Mouse (Mus musculus) heart, embryonic 15.5 days (tissue): Measurements from ENCODE around the gene Rbm7. TPM values are rescaled to one million over a fixed set of nuclear protein-coding genes. Genes with fewer than 3 reads are reported as not detected.
A peak's percentile ranks its signal among the peaks of the same experiment; 100 is the strongest.

Experiments
- ATAC-seq: fragments of 200-750 bp; cut with Nextera tagmentation; replicated peaks from 2 replicates; pipeline ENCODE4 v1.8.0; 2017; ENCODE audit warnings: low read depth, moderate TSS enrichment; ENCODE audit not compliant: insufficient number of reproducible peaks, insufficient read depth, low FRiP score
- H3K27ac ChIP-seq: fragments of 300-500 bp; sonication (generic); 2 replicates; pipeline ENCODE4 v1.5.1; 2015; ENCODE audit warnings: mild to moderate bottlenecking, inconsistent platforms
- H3K27me3 ChIP-seq: fragments of 300-500 bp; sonication (generic); 2 replicates; pipeline ENCODE4 v1.6.1; 2015; ENCODE audit warnings: inconsistent platforms
- H3K36me3 ChIP-seq: fragments of 300-500 bp; sonication (generic); 2 replicates; pipeline ENCODE4 v1.6.1; 2015; ENCODE audit warnings: mild to moderate bottlenecking, inconsistent platforms
- H3K4me1 ChIP-seq: fragments of 300-500 bp; sonication (generic); replicated peaks from 2 replicates; pipeline ENCODE4 v1.6.1; 2015; ENCODE audit warnings: inconsistent platforms
- H3K4me2 ChIP-seq: fragments of 300-500 bp; sonication (generic); 2 replicates; pipeline ENCODE4 v1.6.1; 2015; ENCODE audit warnings: inconsistent platforms, mild to moderate bottlenecking, moderate library complexity
- H3K4me3 ChIP-seq: fragments of 300-500 bp; sonication (generic); 2 replicates; pipeline ENCODE4 v1.5.1; 2015; ENCODE audit warnings: mild to moderate bottlenecking, inconsistent platforms
- H3K9ac ChIP-seq: fragments of 300-500 bp; sonication (generic); 2 replicates; pipeline ENCODE4 v1.6.1; 2015; ENCODE audit warnings: mild to moderate bottlenecking, inconsistent platforms
- H3K9me3 ChIP-seq: fragments of 300-500 bp; sonication (generic); replicated peaks from 2 replicates; pipeline ENCODE4 v1.6.1; 2016; ENCODE audit warnings: inconsistent platforms
- WGBS: fragments of 180-500 bp; shearing (Covaris S2); methylation state at CpG from one replicate; pipeline ENCODE4 v1.1.7; 2015; ENCODE audit warnings: mixed read lengths; 5-methylcytosine and 5-hydroxymethylcytosine counted together
- polyA plus RNA-seq: library from polyadenylated mRNA; unstranded; fragments of >200 nt; fragmentation: Nextera tagmentation; extraction: Ambion mirVana; gene quantifications from 2 replicates; pipeline ENCODE4 v1.2.1, GENCODE M21; 2015

The Rbm7 gene
- polyA plus RNA-seq, 1 experiment from 2014 or later = 79.7 TPM

GRCm38 (mm10) chr9:48517372-48518130 lies 22.5 kb upstream of the Rbm7 start:
- ATAC-seq = no peak
- H3K27ac ChIP-seq = no peak overlapping the region
- no peaks in the 10 kb centered on the region for H3K36me3 ChIP-seq
- H3K4me2 ChIP-seq = no peak overlapping the region
- H3K9me3 ChIP-seq = no peaks in the 10 kb centered on the region
- no peaks in the 10 kb centered on the region for H3K27me3 ChIP-seq
- no peak overlapping the region for H3K4me3 ChIP-seq
- no peak overlapping the region for H3K9ac ChIP-seq
- 79% methylated on average over 19 of the region's 19 CpGs for WGBS
- H3K4me1 ChIP-seq = peaks cover 12% of the 10 kb centered on the region

GRCm38 (mm10) chr9:48516615-48517371 lies 21.7 kb upstream of the Rbm7 start:
- Histone ChIP-seq H3K4me1 (peaks cover 12% of the 10 kb centered on the region), H3K9ac (no peak overlapping the region), H3K9me3 (no peaks in the 10 kb centered on the region), H3K4me3 (no peak overlapping the region), H3K27me3 (no peaks in the 10 kb centered on the region), H3K4me2 (no peak overlapping the region), H3K36me3 (no peaks in the 10 kb centered on the region), H3K27ac (peak overlapping the region; percentile 76)
- ATAC-seq = no peak
- 81% methylated on average over 11 of the region's 11 CpGs for WGBS

- Histone ChIP-seq H3K36me3 (no peaks in the 10 kb centered on the region), H3K9me3 (no peaks in the 10 kb centered on the region), H3K4me3 (no peak overlapping the region), H3K27ac (peak overlapping the region; percentile 76), H3K27me3 (no peaks in the 10 kb centered on the region), H3K9ac (no peak overlapping the region), H3K4me2 (no peak overlapping the region), H3K4me1 (peaks cover 12% of the 10 kb centered on the region)
- ATAC-seq = peak; percentile 92
- WGBS = 13% methylated on average over 1 of the region's 1 CpGs
Measured at GRCm38 (mm10) chr9:48515332-48515731, 20.2 kb upstream of the Rbm7 start.

GRCm38 (mm10) chr9:48510134-48510533 lies 15.0 kb upstream of the Rbm7 start:
- no peak for ATAC-seq
- no peak overlapping the region for H3K4me2 ChIP-seq
- H3K36me3 ChIP-seq = no peaks in the 10 kb centered on the region
- peaks cover 4% of the 10 kb centered on the region; the same call in 1 of the 2 replicates for H3K4me1 ChIP-seq
- no peak overlapping the region for H3K27ac ChIP-seq
- no peaks in the 10 kb centered on the region for H3K27me3 ChIP-seq
- H3K4me3 ChIP-seq = no peak overlapping the region
- no peak overlapping the region for H3K9ac ChIP-seq
- no peaks in the 10 kb centered on the region for H3K9me3 ChIP-seq
- WGBS = 78% methylated on average over 5 of the region's 5 CpGs

- WGBS = 56% methylated on average over 8 of the region's 8 CpGs
Measured at GRCm38 (mm10) chr9:48504741-48505365, 9.8 kb upstream of the Rbm7 start.

GRCm38 (mm10) chr9:48503001-48503400 lies 7.9 kb upstream of the Rbm7 start:
- Histone ChIP-seq H3K4me2 (no peak overlapping the region), H3K4me1 (no peaks in the 10 kb centered on the region), H3K27ac (no peak overlapping the region), H3K9ac (no peak overlapping the region), H3K27me3 (peaks cover 12% of the 10 kb centered on the region; the same call in 1 of the 2 replicates), H3K36me3 (no peaks in the 10 kb centered on the region), H3K4me3 (no peak overlapping the region), H3K9me3 (no peaks in the 10 kb centered on the region)
- WGBS = 64% methylated on average over 2 of the region's 2 CpGs
- no peak for ATAC-seq

More at GRCm38 (mm10) chr9:48504741-48505365, 9.8 kb upstream of the Rbm7 start:
- Histone ChIP-seq H3K9me3 (no peaks in the 10 kb centered on the region), H3K4me2 (no peak overlapping the region), H3K27me3 (peaks cover 7% of the 10 kb centered on the region; the same call in 1 of the 2 replicates), H3K36me3 (no peaks in the 10 kb centered on the region), H3K4me3 (no peak overlapping the region), H3K27ac (no peak overlapping the region), H3K9ac (no peak overlapping the region), H3K4me1 (no peaks in the 10 kb centered on the region)
- ATAC-seq = no peak

- Histone ChIP-seq H3K4me3 (no peak overlapping the region), H3K27ac (no peak overlapping the region), H3K4me2 (no peak overlapping the region), H3K4me1 (peaks cover under 1% of the 10 kb centered on the region; the same call in 1 of the 2 replicates), H3K36me3 (no peaks in the 10 kb centered on the region), H3K9ac (no peak overlapping the region), H3K27me3 (peaks cover 12% of the 10 kb centered on the region; the same call in 1 of the 2 replicates), H3K9me3 (no peaks in the 10 kb centered on the region)
- 77% methylated on average over 7 of the region's 7 CpGs for WGBS
- ATAC-seq = no peak
Measured at GRCm38 (mm10) chr9:48501192-48501591, 6.1 kb upstream of the Rbm7 start.

GRCm38 (mm10) chr9:48495548-48495932 lies 441 bp upstream of the Rbm7 start:
- Histone ChIP-seq H3K4me3 (peak overlapping the region; percentile 98), H3K9ac (peak overlapping the region; percentile 97), H3K4me2 (peak overlapping the region; percentile 86), H3K36me3 (peaks cover 32% of the 10 kb centered on the region), H3K27ac (peak overlapping the region; percentile 93), H3K4me1 (peaks cover 21% of the 10 kb centered on the region), H3K27me3 (peaks cover 5% of the 10 kb centered on the region; the same call in 1 of the 2 replicates), H3K9me3 (no peaks in the 10 kb centered on the region)
- peak; percentile 43 for ATAC-seq
- 4% methylated on average over 33 of the region's 34 CpGs for WGBS

- Histone ChIP-seq H3K4me1 (peaks cover 11% of the 10 kb centered on the region), H3K4me3 (peak overlapping the region; percentile 72), H3K27ac (no peak overlapping the region), H3K27me3 (no peaks in the 10 kb centered on the region), H3K9me3 (no peaks in the 10 kb centered on the region), H3K9ac (peak overlapping the region; percentile 70), H3K4me2 (peak overlapping the region; percentile 84), H3K36me3 (peaks cover 7% of the 10 kb centered on the region)
- ATAC-seq = no peak
- WGBS = 25% methylated on average over 20 of the region's 20 CpGs
Measured at GRCm38 (mm10) chr9:48481214-48482134, 13.6 kb downstream of the Rbm7 start.

GRCm38 (mm10) chr9:48480411-48481213 lies 14.5 kb downstream of the Rbm7 start, which contains the start of gene Rexo2:
Gene Rexo2, minus strand, starts transcription at chr9:48480623.
- WGBS = 1% methylated on average over 49 of the region's 49 CpGs
- H3K36me3 ChIP-seq = peaks cover 6% of the 10 kb centered on the region
- peak within 1 kb of the TSS; percentile 72 for H3K4me3 ChIP-seq
- peak; percentile 97 for ATAC-seq
- H3K9ac ChIP-seq = peak within 1 kb of the TSS; percentile 70
- peak within 1 kb of the TSS; percentile 84 for H3K4me2 ChIP-seq
- no peak within 1 kb of the TSS for H3K27ac ChIP-seq
- no peaks in the 10 kb centered on the region for H3K27me3 ChIP-seq
- H3K4me1 ChIP-seq = peaks cover 11% of the 10 kb centered on the region
- no peaks in the 10 kb centered on the region for H3K9me3 ChIP-seq
